8 mouse cellular contexts compared by ENCODE assay signal in the genomic region with DNA sequence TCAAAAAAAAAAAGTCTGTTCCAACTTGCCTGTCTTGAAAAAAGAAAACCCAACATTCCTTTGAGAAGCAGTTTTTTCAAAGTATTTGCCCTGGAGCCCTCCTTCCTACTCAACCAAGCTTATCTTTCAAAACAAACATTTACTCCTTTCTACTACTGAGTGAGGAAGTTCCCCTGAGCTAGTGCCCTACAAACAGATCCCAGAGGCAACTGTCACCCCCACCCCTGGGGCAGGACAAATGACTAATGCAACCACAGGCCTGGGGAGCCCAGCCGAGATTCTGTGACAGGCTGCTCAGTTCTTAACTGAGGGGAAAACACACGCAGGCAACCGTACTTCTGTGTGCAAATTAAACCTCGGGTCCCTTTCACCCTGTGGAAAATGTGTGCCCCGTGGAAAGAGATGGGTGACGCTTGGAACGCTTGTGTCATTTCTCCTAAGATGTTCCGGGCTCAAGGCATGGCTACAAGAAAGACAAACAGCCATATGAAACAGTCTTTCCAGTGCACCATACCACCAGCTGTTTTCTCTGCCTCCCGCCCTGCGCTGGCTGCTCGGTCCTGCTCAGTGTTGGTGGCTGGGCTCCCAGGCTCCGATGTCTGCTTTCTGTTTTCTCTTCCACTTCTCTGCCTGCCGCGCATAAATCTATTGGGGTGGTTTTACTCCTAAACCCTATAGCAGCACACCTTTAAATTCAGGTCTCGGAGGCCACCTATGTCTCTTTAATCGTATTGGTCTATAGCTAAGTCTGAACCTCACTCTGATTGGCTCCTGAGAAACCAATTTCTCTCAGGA. TPM values are rescaled to one million over a fixed set of nuclear protein-coding genes. Genes with fewer than 3 reads are reported as not detected.
A peak's percentile ranks its signal among the peaks of the same experiment; 100 is the strongest.
DNase-seq lines count a peak whose midpoint lies in the region; ATAC-seq lines count a peak whose summit lies in the region.

No protein-coding gene starts in this region.

- peaks cover 2% of the 10 kb centered on the region; the same call in 1 of the 2 replicates for H3K27me3 ChIP-seq in embryonic facial prominence, embryonic 11.5 days (ENCODE audit: control insufficient read depth, insufficient read depth, low read length)

- H3K36me3 ChIP-seq in embryonic facial prominence, embryonic 11.5 days (replicated peaks; ENCODE audit: control insufficient read depth, insufficient read depth, low read depth, low read length) = no peaks in the 10 kb centered on the region

- peak; percentile 38 to 68 for DNase-seq in urinary bladder, adult 18-20 months (ENCODE audit: low spot score in 2 of 2)
- DNase-seq in urinary bladder, postnatal 25 days (ENCODE audit: low spot score) = no peak
- DNase-seq in embryonic facial prominence, embryonic 11.5 days (ENCODE audit: low spot score) = peak; percentile 50
- DNase-seq in heart, postnatal 14 days = peak; percentile 52 to 60
- peak; percentile 50 to 58 for DNase-seq in kidney, postnatal 36 days
- peak; percentile 81 for DNase-seq in yolk sac, embryonic 10.5 days (ENCODE audit: low spot score)
- DNase-seq in layer of hippocampus, postnatal 36 days = no peak

- H3K4me2 ChIP-seq in embryonic facial prominence, embryonic 11.5 days (ENCODE audit: low read depth, low read length) = peak overlapping the region; percentile 39

- no peaks in the 10 kb centered on the region for H3K9me3 ChIP-seq in embryonic facial prominence, embryonic 11.5 days (replicated peaks; ENCODE audit: control insufficient read depth, low read length)

- intact Hi-C loops in heart, postnatal 14 days (cut with DNase I) = no loop called here

- WGBS in embryonic facial prominence, embryonic 11.5 days = 6% methylated on average over 16 of the region's 16 CpGs

- H3K4me1 ChIP-seq in embryonic facial prominence, embryonic 11.5 days (ENCODE audit: control insufficient read depth, insufficient read depth, low read length) = no peaks in the 10 kb centered on the region

- H3K9ac ChIP-seq in embryonic facial prominence, embryonic 11.5 days (replicated peaks; ENCODE audit: low read length) = 0 out of 2 replicates have a peak overlapping the region, but pooled peaks have one; percentile 5

- H3K27ac ChIP-seq in embryonic facial prominence, embryonic 11.5 days (replicated peaks; ENCODE audit: low read depth, low read length) = no peak overlapping the region

- ATAC-seq in embryonic facial prominence, embryonic 11.5 days (replicated peaks; ENCODE audit: insufficient number of reproducible peaks, low FRiP score, low TSS enrichment, low read depth) = no peak
- peak; percentile 85 for ATAC-seq in megakaryocyte progenitor cell, adult 5-6 weeks (replicated peaks; ENCODE audit: poor library complexity)

- H3K4me3 ChIP-seq in embryonic facial prominence, embryonic 11.5 days (ENCODE audit: low read depth, low read length) = no peak overlapping the region

RNA-seq across cellular contexts. Expression of a gene that starts 14.4 kb away (rescaled TPM):
- polyA plus RNA-seq in embryonic facial prominence, embryonic 11.5 days (2014; fragmentation: Nextera tagmentation; extraction: Ambion mirVana) = 10.2 and 15.1 TPM in 2 replicates
- 10 to 100 TPM; 35.3 to 43.1 TPM for total RNA-seq in heart, postnatal 14 days (2021)
- total RNA-seq in megakaryocyte progenitor cell, adult 5-6 weeks (2015) = 4.0 TPM in 2 replicates
- total RNA-seq in megakaryocyte progenitor cell, adult 5-6 weeks (2017) = 1.3 and 2.7 TPM in 2 replicates
- total RNA-seq in layer of hippocampus, postnatal 36 days (2021) = 10 to 100 TPM; 13.3 to 13.8 TPM

Comparison
In these comparisons a context has a peak if more than half of its experiments do, and no peak if none do; other contexts are left out.
1. DNase-seq: peak in urinary bladder, adult 18-20 months (2 of 2), embryonic facial prominence, embryonic 11.5 days (single experiment), heart, postnatal 14 days (2 of 2), kidney, postnatal 36 days (2 of 2) and yolk sac, embryonic 10.5 days (single experiment); none in urinary bladder, postnatal 25 days (single experiment) and layer of hippocampus, postnatal 36 days (0 of 2).